Mouse (Mus musculus) neural tube, embryonic 15.5 days (tissue): Measurements from ENCODE around the gene Gm20521. TPM values are rescaled to one million over a fixed set of nuclear protein-coding genes. Genes with fewer than 3 reads are reported as not detected.

Source experiments
- ATAC-seq: fragments of 200-750 bp; cut with Nextera tagmentation; 2 replicates; pipeline ENCODE4 v1.8.0; 2017; ENCODE audit warnings: mild to moderate bottlenecking, moderate TSS enrichment, moderate library complexity; ENCODE audit not compliant: low FRiP score
- H3K27ac ChIP-seq: fragments of 300-500 bp; sonication (generic); replicated peaks from 2 replicates; pipeline ENCODE4 v1.5.1; 2015; ENCODE audit warnings: mild to moderate bottlenecking, inconsistent platforms
- H3K27me3 ChIP-seq: fragments of 300-500 bp; sonication (generic); replicated peaks from 2 replicates; pipeline ENCODE4 v1.6.1; 2015; ENCODE audit warnings: inconsistent platforms
- H3K36me3 ChIP-seq: fragments of 300-500 bp; sonication (generic); 2 replicates; pipeline ENCODE4 v1.6.1; 2015; ENCODE audit warnings: inconsistent platforms
- H3K4me1 ChIP-seq: fragments of 300-500 bp; sonication (generic); 2 replicates; pipeline ENCODE4 v1.6.1; 2015; ENCODE audit warnings: inconsistent platforms
- H3K4me2 ChIP-seq: fragments of 300-500 bp; sonication (generic); 2 replicates; pipeline ENCODE4 v1.6.1; 2015; ENCODE audit warnings: inconsistent platforms, mild to moderate bottlenecking, moderate library complexity
- H3K4me3 ChIP-seq: fragments of 300-500 bp; sonication (generic); replicated peaks from 2 replicates; pipeline ENCODE4 v1.5.1; 2015; ENCODE audit warnings: mild to moderate bottlenecking, inconsistent platforms
- H3K9ac ChIP-seq: fragments of 300-500 bp; sonication (generic); replicated peaks from 2 replicates; pipeline ENCODE4 v1.6.1; 2015; ENCODE audit warnings: mild to moderate bottlenecking, inconsistent platforms
- H3K9me3 ChIP-seq: fragments of 300-500 bp; sonication (generic); replicated peaks from 2 replicates; pipeline ENCODE4 v1.6.1; 2016; ENCODE audit warnings: inconsistent platforms
- WGBS: fragments of 180-500 bp; shearing (Covaris S2); methylation state at CpG from one replicate; pipeline ENCODE4 v1.1.7; 2015; ENCODE audit warnings: mixed read lengths; 5-methylcytosine and 5-hydroxymethylcytosine counted together
- polyA plus RNA-seq: library from polyadenylated mRNA; unstranded; fragments of >200 nt; fragmentation: Nextera tagmentation; extraction: Ambion mirVana; gene quantifications from 2 replicates; pipeline ENCODE4 v1.2.1, GENCODE M21; 2015

Gene Gm20521
- polyA plus RNA-seq = not detected in 2 replicates

DNA sequence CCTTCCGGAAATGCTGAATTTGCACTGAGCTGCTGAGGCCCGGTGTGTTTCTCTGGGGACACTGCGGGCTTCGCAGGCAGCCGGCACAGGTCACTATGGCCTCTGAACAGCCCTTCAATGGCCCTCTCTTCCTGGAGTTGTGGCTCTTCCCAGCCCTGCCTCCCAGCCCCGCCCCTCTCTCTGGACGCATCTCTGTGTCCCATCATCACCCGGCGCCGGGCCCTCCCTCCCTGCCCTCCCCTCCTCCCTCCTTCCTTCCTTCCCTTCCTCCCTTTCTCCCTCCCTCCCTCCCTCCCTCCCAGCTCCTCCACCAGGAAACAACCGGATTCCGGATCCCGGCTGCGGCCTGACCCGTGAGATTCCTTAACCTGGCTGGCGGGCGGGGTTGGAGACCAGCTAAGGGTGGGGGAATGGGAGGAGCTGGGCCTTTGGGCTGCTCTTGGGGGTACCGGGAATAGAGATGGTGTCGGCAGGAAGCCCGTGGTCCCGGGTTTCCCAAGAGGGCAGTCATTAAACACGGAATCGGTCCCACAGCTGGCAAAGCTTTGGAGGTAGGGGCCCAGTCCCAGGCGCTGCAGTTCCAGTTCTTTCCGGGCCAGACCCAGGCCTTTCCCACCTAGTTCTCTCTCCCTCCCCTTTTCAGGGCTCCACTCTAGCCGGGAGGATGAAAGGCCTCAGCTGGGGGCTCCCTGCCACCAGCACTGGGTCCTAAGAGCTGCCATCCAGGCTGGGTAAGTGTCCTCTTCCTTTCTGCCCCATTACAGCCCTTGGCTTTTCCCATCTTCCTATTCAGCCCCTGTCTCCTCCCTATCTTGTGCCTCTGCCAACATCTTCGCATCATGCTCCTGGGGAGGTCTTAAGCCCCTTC lies at the start of gene Gm20521, which contains the start of gene Bcl2l2:
Gene Gm20521, plus strand, starts transcription at position 288 of the 868 bp plus-strand sequence.
Gene Bcl2l2, plus strand, starts transcription at position 224 of the 868 bp plus-strand sequence.
- WGBS = 1% methylated on average over 27 of the region's 27 CpGs
- Histone ChIP-seq H3K27ac (peak within 1 kb of the TSS; percentile 93), H3K9ac (peak within 1 kb of the TSS; percentile 85), H3K27me3 (no peaks in the 10 kb centered on the region; the same call in 1 of the 2 replicates), H3K4me3 (peak within 1 kb of the TSS; percentile 73), H3K4me1 (peaks cover 31% of the 10 kb centered on the region), H3K36me3 (peaks cover 12% of the 10 kb centered on the region; the same call in 1 of the 2 replicates), H3K9me3 (no peaks in the 10 kb centered on the region), H3K4me2 (peak within 1 kb of the TSS; percentile 68)
- peak; percentile 90 for ATAC-seq

DNA sequence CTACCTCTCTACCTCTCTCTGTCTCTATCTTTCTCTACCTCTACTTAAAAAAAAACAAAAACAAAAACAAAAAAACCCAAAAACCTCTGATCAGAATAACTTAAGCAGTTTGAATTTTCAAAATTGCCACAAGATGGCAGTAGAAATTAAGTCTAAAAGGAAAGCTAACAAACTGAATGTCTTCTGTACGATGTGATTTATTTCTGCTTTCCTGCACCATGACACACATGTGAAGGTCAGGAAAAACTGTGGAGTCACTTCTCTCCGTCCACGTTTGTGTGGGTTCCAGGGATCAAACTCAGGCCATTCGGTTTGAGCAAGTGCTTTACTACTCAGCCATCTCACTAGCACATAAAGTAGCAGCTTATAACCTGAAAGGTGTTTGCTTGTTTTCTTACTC lies 39.8 kb upstream of the Gm20521 start:
- Histone ChIP-seq H3K4me2 (0 out of 2 replicates have a peak overlapping the region, but pooled peaks have one; percentile 22), H3K9me3 (no peaks in the 10 kb centered on the region), H3K27me3 (no peaks in the 10 kb centered on the region), H3K36me3 (no peaks in the 10 kb centered on the region), H3K4me1 (no peaks in the 10 kb centered on the region), H3K9ac (no peak overlapping the region), H3K4me3 (no peak overlapping the region), H3K27ac (no peak overlapping the region)
- WGBS = 6% methylated on average over 4 of the region's 4 CpGs
- ATAC-seq = no peak

DNA sequence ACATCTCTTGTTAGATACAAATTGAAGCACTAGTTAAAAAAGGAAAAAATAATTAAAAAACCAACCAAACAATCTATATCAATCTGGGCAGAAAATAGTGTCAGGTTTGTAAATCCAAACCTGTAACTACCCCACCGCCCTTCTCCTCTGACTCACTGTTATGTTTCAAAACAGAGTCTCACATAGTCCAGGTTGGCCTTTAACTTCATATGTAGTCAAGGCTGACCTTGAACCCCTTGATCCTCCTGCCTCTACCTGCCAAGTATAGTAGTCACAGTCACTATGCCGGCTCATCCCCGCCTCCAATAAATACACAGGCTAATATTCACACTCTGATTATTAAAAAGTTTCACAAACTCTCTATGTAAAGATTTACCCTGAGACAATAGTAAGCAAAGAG lies 27.5 kb upstream of the Gm20521 start:
- Histone ChIP-seq H3K27me3 (no peaks in the 10 kb centered on the region), H3K36me3 (peaks cover 24% of the 10 kb centered on the region), H3K9ac (no peak overlapping the region), H3K4me3 (no peak overlapping the region), H3K9me3 (no peaks in the 10 kb centered on the region), H3K27ac (no peak overlapping the region), H3K4me2 (no peak overlapping the region), H3K4me1 (no peaks in the 10 kb centered on the region)
- ATAC-seq = no peak
- WGBS = 94% methylated on average over 3 of the region's 3 CpGs

DNA sequence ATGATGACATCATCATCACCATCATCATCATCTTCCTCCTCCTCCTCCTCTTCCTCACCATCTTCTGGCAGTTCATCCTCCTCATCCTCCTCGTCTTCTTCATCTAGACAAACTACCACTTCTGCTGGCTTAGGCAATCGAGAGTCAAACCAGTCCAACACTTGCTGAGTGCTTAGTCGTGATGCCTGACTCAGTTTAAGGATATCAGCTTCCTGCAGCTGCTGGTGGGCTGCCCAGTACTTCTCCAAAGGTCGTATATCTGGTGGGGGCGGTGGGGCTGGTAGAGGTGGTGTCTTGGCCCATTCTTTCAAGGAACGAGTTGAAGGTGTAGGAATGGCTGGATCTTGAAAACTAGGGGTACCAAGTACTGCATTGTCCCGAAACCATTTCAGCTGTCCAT lies 26.5 kb upstream of the Gm20521 start:
- Histone ChIP-seq H3K4me2 (no peak overlapping the region), H3K27me3 (no peaks in the 10 kb centered on the region), H3K4me3 (no peak overlapping the region), H3K9ac (no peak overlapping the region), H3K27ac (no peak overlapping the region), H3K36me3 (peaks cover 24% of the 10 kb centered on the region), H3K9me3 (no peaks in the 10 kb centered on the region), H3K4me1 (no peaks in the 10 kb centered on the region)
- WGBS = 94% methylated on average over 7 of the region's 7 CpGs
- ATAC-seq = no peak

DNA sequence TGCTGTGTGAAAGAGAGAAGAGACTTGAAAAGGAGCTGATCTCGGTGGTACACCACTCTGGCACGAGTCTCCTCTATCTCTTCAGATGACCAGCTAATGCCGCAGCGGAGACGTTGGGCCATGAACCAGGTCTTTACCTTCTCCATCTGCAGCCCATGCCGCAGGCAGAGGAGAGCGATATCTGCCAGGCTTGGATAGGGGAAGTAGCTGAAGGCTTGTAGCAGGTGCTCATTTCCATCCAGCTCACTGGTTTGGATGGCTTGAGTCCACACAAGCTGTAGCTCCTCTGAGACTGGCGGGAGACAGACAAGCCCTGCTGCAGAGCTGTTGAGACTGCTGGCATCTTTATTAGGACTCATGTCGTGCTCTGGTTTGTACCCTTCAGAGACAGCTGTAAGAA lies 25.4 kb upstream of the Gm20521 start:
- Histone ChIP-seq H3K9me3 (no peaks in the 10 kb centered on the region), H3K27me3 (no peaks in the 10 kb centered on the region), H3K27ac (no peak overlapping the region), H3K4me3 (no peak overlapping the region), H3K4me1 (peaks cover 2% of the 10 kb centered on the region; the same call in 1 of the 2 replicates), H3K9ac (no peak overlapping the region), H3K36me3 (peaks cover 24% of the 10 kb centered on the region), H3K4me2 (no peak overlapping the region)
- WGBS = 95% methylated on average over 9 of the region's 9 CpGs
- no peak for ATAC-seq

DNA sequence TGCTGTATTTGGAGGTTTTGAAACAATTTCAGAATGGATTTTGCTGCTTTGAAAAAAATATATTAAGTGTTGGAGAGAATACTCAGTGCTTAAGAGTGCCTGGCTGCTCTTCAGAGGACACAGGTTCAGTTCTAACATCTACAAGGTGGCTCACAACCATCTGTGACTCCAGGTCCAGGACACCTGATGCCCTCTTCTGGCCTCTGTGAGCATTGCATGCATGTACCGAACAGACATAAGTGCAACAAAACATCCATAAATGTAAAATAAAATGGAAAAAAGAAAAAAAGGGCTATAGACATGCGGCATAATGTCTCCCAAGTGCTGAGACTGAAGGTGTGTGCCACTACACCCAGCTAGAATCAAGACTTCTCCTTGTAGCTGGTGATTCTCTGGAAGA lies 22.7 kb upstream of the Gm20521 start:
- ATAC-seq = no peak
- no peaks in the 10 kb centered on the region for H3K9me3 ChIP-seq
- WGBS = 32% methylated on average over 2 of the region's 2 CpGs

DNA sequence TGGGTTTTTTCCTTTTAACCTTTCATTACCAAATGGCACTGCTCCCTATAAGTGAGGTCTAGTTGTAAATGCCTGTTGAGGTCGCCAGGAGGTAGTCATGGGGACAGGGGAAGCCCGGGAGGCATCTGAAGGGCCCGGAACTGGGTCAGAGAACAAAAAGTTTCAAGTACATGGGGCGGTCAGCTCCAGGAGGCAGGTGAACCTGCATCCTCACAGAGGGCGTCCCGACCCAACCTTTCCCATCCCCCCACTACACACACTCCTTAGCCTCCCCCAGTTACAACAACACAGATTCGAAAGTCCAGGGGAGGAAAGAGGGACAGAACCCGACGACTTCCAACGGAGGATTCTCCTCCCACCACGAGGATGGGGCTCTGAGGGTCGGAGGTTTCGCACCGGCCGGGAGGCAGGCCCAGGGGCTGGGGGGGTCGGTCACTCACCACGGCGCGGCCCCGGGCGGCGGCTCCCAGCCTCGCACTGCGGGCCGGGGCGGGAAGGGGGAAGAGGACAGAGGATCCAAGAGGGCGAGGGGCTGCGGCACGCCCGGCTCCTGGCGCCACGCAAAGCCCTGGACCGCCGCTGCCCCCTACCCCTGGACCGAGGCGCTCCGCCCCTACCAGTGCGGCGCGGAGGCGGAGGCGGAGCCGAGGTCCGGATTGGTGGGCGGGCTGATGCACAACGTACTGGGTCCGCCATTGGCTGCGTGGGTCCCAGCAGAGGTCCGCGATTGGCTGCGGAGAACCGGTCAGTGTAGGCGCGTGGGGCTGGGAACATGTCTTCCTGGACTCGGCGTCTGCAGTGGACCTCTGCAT lies 19.5 kb upstream of the Gm20521 start:
- no peaks in the 10 kb centered on the region for H3K27me3 ChIP-seq
- H3K9ac ChIP-seq = peak overlapping the region; percentile 96
- peak overlapping the region; percentile 86 for H3K27ac ChIP-seq
- H3K4me3 ChIP-seq = peak overlapping the region; percentile 97
- H3K4me1 ChIP-seq = peaks cover 10% of the 10 kb centered on the region
- H3K4me2 ChIP-seq = peak overlapping the region; percentile 86
- H3K9me3 ChIP-seq = no peaks in the 10 kb centered on the region
- under 1% methylated on average over 52 of the region's 56 CpGs for WGBS
- no peaks in the 10 kb centered on the region for H3K36me3 ChIP-seq
- peak; percentile 100 for ATAC-seq

More for the DNA sequence above, 22.7 kb upstream of the Gm20521 start:
- H3K9ac ChIP-seq = no peak overlapping the region
- no peaks in the 10 kb centered on the region for H3K27me3 ChIP-seq
- H3K4me2 ChIP-seq = no peak overlapping the region
- peaks cover 18% of the 10 kb centered on the region for H3K36me3 ChIP-seq
- peaks cover 10% of the 10 kb centered on the region for H3K4me1 ChIP-seq
- H3K4me3 ChIP-seq = no peak overlapping the region
- no peak overlapping the region for H3K27ac ChIP-seq

DNA sequence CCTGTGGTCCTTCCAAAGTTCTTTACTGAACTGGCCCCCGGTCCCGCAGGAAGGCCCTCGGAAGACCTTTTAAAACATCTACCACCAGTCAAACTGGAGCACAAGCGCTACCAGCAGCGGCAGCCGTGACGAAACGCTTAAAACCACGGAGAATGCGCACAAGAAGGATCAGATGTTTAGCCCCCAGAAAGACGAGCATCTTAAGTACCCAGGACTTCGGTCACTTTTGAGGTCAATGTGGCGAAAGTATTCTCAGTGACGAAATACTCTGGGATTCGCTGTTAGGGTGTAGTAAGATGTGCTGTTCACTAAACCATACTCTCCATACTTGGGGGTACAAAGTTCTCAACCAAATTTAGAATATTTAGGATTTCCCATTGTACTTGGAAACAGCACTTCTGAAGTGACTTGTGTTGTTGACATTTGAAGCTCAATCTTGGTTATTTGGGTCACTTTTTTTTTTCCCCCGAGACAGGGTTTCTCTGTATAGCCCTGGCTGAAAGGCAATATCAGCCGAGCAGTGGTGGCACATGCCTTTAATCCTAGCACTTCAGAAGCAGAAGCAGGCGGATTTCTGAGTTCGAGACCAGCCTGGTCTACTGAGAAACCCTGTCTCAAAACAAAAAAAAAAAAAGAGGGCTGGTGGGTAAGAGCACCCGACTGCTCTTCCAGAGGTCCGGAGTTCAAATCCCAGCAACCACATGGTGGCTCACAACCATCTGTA lies 18.8 kb upstream of the Gm20521 start:
- Histone ChIP-seq H3K4me1 (peaks cover 10% of the 10 kb centered on the region), H3K4me3 (peak overlapping the region; percentile 97), H3K27me3 (no peaks in the 10 kb centered on the region), H3K4me2 (peak overlapping the region; percentile 86), H3K9ac (peak overlapping the region; percentile 96), H3K27ac (peak overlapping the region; percentile 86), H3K9me3 (no peaks in the 10 kb centered on the region), H3K36me3 (no peaks in the 10 kb centered on the region)
- ATAC-seq = peak; percentile 23
- 16% methylated on average over 21 of the region's 21 CpGs for WGBS

DNA sequence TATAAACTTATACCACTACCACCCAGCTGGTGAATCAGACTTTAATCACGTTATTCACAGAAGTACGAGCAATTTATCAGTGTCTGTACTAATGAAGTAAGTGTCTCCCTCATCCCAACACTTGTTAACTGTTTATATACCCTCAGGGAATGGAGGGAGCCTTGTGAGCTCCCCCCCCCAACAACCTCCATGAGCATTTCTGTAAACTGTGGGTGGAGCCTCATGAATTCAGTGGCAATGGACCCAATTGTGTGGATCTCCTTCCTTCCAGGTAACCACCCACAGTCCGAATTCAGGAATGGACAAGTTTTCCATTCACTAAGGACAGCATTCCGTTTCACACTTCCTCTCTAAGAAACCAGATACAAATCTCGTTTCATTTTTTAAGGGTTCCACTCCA lies 17.6 kb upstream of the Gm20521 start:
- H3K4me3 ChIP-seq = no peak overlapping the region
- no peaks in the 10 kb centered on the region for H3K9me3 ChIP-seq
- H3K27ac ChIP-seq = no peak overlapping the region
- ATAC-seq = no peak
- WGBS = 85% methylated on average over 5 of the region's 5 CpGs
- H3K4me2 ChIP-seq = no peak overlapping the region
- no peaks in the 10 kb centered on the region for H3K27me3 ChIP-seq
- H3K4me1 ChIP-seq = peaks cover 10% of the 10 kb centered on the region
- H3K36me3 ChIP-seq = no peaks in the 10 kb centered on the region
- no peak overlapping the region for H3K9ac ChIP-seq

DNA sequence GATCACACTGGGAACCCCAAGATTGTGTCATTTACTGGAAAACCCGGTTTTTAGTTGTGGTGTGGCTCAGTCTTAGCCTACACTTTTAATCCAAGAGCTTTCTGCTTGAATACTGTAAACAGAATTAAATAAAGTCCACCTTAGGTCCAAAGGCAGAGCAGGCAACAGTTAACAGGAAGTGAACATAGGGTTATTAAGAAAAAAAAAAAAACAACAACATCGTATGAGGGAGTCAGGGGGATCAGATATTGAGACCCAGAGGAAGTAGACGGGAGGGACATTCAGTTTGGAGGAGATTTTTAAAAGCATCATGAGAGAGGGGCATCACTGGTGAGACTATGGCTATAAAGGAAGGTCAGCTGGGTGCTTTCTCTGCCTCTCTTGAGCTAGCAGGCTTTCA lies 17.0 kb upstream of the Gm20521 start:
- WGBS = 64% methylated on average over 3 of the region's 3 CpGs
- no peak overlapping the region for H3K9ac ChIP-seq
- H3K4me3 ChIP-seq = no peak overlapping the region
- ATAC-seq = no peak
- no peaks in the 10 kb centered on the region for H3K9me3 ChIP-seq
- H3K4me2 ChIP-seq = no peak overlapping the region
- no peak overlapping the region for H3K27ac ChIP-seq
- peaks cover 10% of the 10 kb centered on the region for H3K4me1 ChIP-seq
- no peaks in the 10 kb centered on the region for H3K27me3 ChIP-seq
- no peaks in the 10 kb centered on the region for H3K36me3 ChIP-seq

DNA sequence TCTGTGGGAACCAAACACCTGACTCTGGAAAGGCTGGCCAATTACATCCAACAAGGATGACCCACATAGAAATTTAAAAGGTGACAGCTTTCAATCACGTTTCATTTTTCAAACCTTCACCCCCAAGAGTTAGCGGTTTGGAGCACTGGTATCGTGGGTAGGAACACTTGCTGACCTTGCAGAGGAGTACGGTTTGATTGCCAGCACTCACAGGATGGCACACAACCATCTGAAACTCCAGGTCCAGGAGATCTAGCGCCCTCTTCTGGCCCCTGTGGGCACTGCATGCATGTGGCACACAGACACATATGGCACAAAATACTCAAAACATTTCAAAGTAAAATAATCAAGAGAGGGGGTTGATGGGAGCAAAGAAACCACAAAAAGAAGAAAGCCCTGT lies 16.3 kb upstream of the Gm20521 start:
- H3K9ac ChIP-seq = no peak overlapping the region
- no peaks in the 10 kb centered on the region for H3K9me3 ChIP-seq
- no peak overlapping the region for H3K27ac ChIP-seq
- H3K4me1 ChIP-seq = peaks cover 8% of the 10 kb centered on the region
- H3K36me3 ChIP-seq = no peaks in the 10 kb centered on the region
- H3K4me3 ChIP-seq = no peak overlapping the region
- ATAC-seq = no peak
- no peaks in the 10 kb centered on the region for H3K27me3 ChIP-seq
- H3K4me2 ChIP-seq = no peak overlapping the region
- WGBS = 58% methylated on average over 5 of the region's 5 CpGs
